In the genomic region with DNA sequence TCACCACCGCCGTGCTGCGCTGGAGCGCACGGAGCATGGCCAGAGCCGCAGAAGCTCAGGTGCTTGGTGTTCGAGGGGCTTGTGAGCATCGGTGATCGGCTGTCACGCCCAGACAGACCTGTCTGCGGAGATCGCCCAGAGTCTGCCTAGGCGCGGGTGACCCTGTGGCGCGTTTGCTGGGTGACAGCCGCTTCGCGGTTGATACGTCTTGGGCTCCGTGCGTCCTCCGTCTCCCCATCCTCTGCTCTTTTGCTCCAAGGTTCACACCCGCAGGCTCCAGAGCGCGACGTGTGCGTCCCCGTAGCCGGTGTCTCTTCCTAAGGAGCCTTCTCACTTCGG, we compare ENCODE assay signal across 8 mouse cellular contexts.
DNase-seq lines count a peak whose midpoint lies in the region; ATAC-seq and TF ChIP-seq lines count a peak whose summit lies in the region.

No protein-coding gene starts in this region.

- H3K4me1 ChIP-seq in embryonic facial prominence, embryonic 13.5 days = peaks cover 47% of the 10 kb centered on the region
- peaks cover 2% of the 10 kb centered on the region; the same call in 1 of the 2 replicates for H3K4me1 ChIP-seq in intestine, postnatal 0 days (replicated peaks; ENCODE audit: control insufficient read depth, insufficient read depth, low read length)
- peaks cover 63% of the 10 kb centered on the region for H3K4me1 ChIP-seq in neural tube, embryonic 13.5 days (replicated peaks)

- H3K9me3 ChIP-seq in embryonic facial prominence, embryonic 13.5 days = no peaks in the 10 kb centered on the region
- no peaks in the 10 kb centered on the region for H3K9me3 ChIP-seq in intestine, postnatal 0 days (ENCODE audit: control insufficient read depth)
- no peaks in the 10 kb centered on the region for H3K9me3 ChIP-seq in neural tube, embryonic 13.5 days

- TF ChIP-seq CTCF in left cerebral cortex, adult 2 months (IDR thresholded peaks at IDR 0.05) = no peak
- TF ChIP-seq CTCF in intestine, postnatal 0 days (IDR thresholded peaks at IDR 0.05; ENCODE audit: low read depth) = no peak; the same call in 1 of the 2 replicates

- DNase-seq in left cerebral cortex, adult 2 months (ENCODE audit: extremely low spot score in 1 of 2, low spot score in 2 of 2) = no peak
- DNase-seq in left cerebral cortex, adult 18-20 months (ENCODE audit: low spot score in 2 of 2) = no peak
- DNase-seq in thymus, postnatal 36 days = no peak
- no peak for DNase-seq in urinary bladder, adult 2 months (ENCODE audit: low spot score)
- DNase-seq in spleen, adult 12 weeks (ENCODE audit: low spot score) = no peak

- H3K4me2 ChIP-seq in embryonic facial prominence, embryonic 13.5 days = peak overlapping the region; percentile 95
- H3K4me2 ChIP-seq in intestine, postnatal 0 days (replicated peaks; ENCODE audit: low read depth) = peak overlapping the region; percentile 93
- H3K4me2 ChIP-seq in neural tube, embryonic 13.5 days = peak overlapping the region; percentile 98

- H3K27ac ChIP-seq in left cerebral cortex, adult 2 months = peak overlapping the region; percentile 95
- H3K27ac ChIP-seq in embryonic facial prominence, embryonic 13.5 days = no peak overlapping the region
- no peak overlapping the region for H3K27ac ChIP-seq in intestine, postnatal 0 days (ENCODE audit: low read depth, low read length)
- H3K27ac ChIP-seq in neural tube, embryonic 13.5 days (replicated peaks) = peak overlapping the region; percentile 85

- H3K4me3 ChIP-seq in left cerebral cortex, adult 2 months = peak overlapping the region; percentile 79
- H3K4me3 ChIP-seq in embryonic facial prominence, embryonic 13.5 days = peak overlapping the region; percentile 56
- H3K4me3 ChIP-seq in intestine, postnatal 0 days (ENCODE audit: low read depth, low read length) = peak overlapping the region; percentile 56
- peak overlapping the region; percentile 57 for H3K4me3 ChIP-seq in neural tube, embryonic 13.5 days

- no peaks in the 10 kb centered on the region for H3K36me3 ChIP-seq in embryonic facial prominence, embryonic 13.5 days
- no peaks in the 10 kb centered on the region for H3K36me3 ChIP-seq in intestine, postnatal 0 days (ENCODE audit: control insufficient read depth, insufficient read depth)
- no peaks in the 10 kb centered on the region for H3K36me3 ChIP-seq in neural tube, embryonic 13.5 days

- no peak for ATAC-seq in embryonic facial prominence, embryonic 13.5 days (ENCODE audit: insufficient number of reproducible peaks, insufficient read depth, low FRiP score, low TSS enrichment, low read depth)
- ATAC-seq in intestine, postnatal 0 days = no peak; the same call in 1 of the 2 replicates
- ATAC-seq in neural tube, embryonic 13.5 days (ENCODE audit: low read depth) = no peak; the same call in 1 of the 2 replicates

- under 1% methylated on average over 31 of the region's 31 CpGs for WGBS in embryonic facial prominence, embryonic 13.5 days
- WGBS in intestine, postnatal 0 days = under 1% methylated on average over 31 of the region's 31 CpGs
- 0% methylated on average over 31 of the region's 31 CpGs for WGBS in neural tube, embryonic 13.5 days

- intact Hi-C loops in left cerebral cortex, adult 2 months (cut with DNase I) = loop anchor here (2.0 kb wide), 1 partner anchor 99 kb away; no protein-coding TSS in a partner anchor

- peak overlapping the region; percentile 68 for H3K9ac ChIP-seq in embryonic facial prominence, embryonic 13.5 days
- peak overlapping the region; percentile 64 for H3K9ac ChIP-seq in intestine, postnatal 0 days (ENCODE audit: low read depth, low read length)
- H3K9ac ChIP-seq in neural tube, embryonic 13.5 days = peak overlapping the region; percentile 80

- H3K27me3 ChIP-seq in embryonic facial prominence, embryonic 13.5 days = peaks cover 40% of the 10 kb centered on the region
- H3K27me3 ChIP-seq in intestine, postnatal 0 days (replicated peaks; ENCODE audit: control insufficient read depth, insufficient read depth, low read length) = peaks cover 9% of the 10 kb centered on the region
- peaks cover 41% of the 10 kb centered on the region for H3K27me3 ChIP-seq in neural tube, embryonic 13.5 days

Comparison
In these comparisons a context has a peak if more than half of its experiments do, and no peak if none do; other contexts are left out.
1. H3K27ac ChIP-seq: peak in left cerebral cortex, adult 2 months (single experiment) and neural tube, embryonic 13.5 days (single experiment); none in embryonic facial prominence, embryonic 13.5 days (single experiment) and intestine, postnatal 0 days (single experiment).
2. Peak in every context shown above with its lines, with median percentiles within 50 percentile points of each other: H3K4me3 ChIP-seq, H3K4me2 ChIP-seq and H3K9ac ChIP-seq.